Mouse (Mus musculus): ENCODE results near the gene Glp2r.

DNA sequence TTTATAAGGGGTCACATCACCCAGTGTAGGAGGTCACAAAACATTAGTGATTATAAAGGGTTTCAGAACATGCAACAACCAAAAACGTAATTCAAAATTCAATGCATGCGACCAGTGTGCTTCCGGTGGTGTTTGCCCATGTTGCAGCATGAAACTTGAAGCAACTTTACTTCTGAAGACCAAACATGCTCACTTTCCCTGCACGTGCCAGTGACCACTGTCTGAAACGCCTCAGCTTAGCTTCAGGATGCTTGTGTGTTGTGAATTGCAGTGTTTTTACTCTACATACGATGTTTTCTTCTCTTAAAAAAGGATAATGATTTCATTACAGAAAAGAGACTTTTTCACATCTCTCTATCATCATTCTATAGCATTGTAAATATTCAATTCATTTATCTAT lies 32.6 kb downstream of the Glp2r start:
- no peak for TF ChIP-seq CTCF (IDR thresholded peaks at IDR 0.05; ENCODE audit: borderline replicate concordance, insufficient read depth, low read length)
- no peak for TF ChIP-seq POLR2A (IDR thresholded peaks at IDR 0.05; ENCODE audit: low read depth, low read length)
